In the genomic region with DNA sequence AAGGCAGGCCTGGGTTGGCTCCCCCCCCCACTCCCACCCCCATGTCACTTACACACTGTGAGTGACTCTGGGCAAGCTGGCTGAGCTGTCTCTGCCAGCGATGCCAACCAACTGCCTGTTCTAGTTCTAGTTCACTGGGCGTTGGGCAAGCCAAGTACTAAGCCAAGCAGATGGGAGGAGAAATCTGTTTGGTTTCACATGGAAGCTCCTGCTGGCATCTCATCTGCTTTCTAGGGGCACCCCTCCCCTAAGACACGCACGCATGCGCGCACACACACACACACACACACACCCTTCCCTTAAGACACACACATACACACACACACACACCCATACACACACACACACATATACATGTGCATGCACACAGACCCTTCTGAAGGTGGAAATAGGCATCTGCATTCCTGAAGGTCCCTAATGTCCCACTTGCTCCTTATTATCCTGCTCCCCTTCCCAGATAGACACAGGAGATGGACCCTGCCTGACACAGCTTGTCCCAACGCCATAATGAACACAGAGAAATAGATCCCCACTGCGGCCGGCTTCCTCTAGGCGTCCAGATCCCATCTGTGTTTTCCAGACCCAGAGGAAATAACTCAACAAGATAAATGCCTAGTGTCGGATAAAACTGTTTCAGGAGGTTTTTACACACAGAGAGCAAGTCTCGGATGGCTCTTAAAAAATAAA, we compare ENCODE assay signal across 10 mouse cellular contexts. TPM values are rescaled to one million over a fixed set of nuclear protein-coding genes. Genes with fewer than 3 reads are reported as not detected.
DNase-seq lines count a peak whose midpoint lies in the region; ATAC-seq lines count a peak whose summit lies in the region.
"Had no signal": no experiment of that assay in that cellular context is flagged by ENCODE, and none has a peak within 500 bp of the region (broad histone marks: within the 10 kb centered on the region; RNA-seq: fewer than 3 reads in every experiment).

No protein-coding gene starts in this region.

- peak overlapping the region; percentile 5; the same call in 1 of the 2 replicates for H3K27ac ChIP-seq in forebrain, embryonic 14.5 days (ENCODE audit: low read depth, low read length)
- H3K27ac ChIP-seq in forebrain, embryonic 10.5 days, result no peak overlapping the region
- H3K27ac ChIP-seq: heart, embryonic 15.5 days had no signal

- peak; percentile 65 for DNase-seq in forebrain, embryonic 14.5 days (ENCODE audit: low spot score)
- no peak for DNase-seq in forebrain, embryonic 10.5 days (ENCODE audit: extremely low spot score, low spot score)
- DNase-seq in right cerebral cortex, postnatal 10 days (ENCODE audit: low spot score in 2 of 2), result peak; percentile 66 to 79
- no peak for DNase-seq in right cerebral cortex, postnatal 36 days (ENCODE audit: low spot score in 2 of 2)
- peak; percentile 55 for DNase-seq in layer of hippocampus, adult 9-10 months (ENCODE audit: low spot score)
- peak; percentile 23 for DNase-seq in right cerebral cortex, postnatal 4 days
- DNase-seq in heart, adult 18-20 months, result no peak
- DNase-seq: lung, postnatal 36 days had no signal

- no peaks in the 10 kb centered on the region for H3K36me3 ChIP-seq in forebrain, embryonic 14.5 days (ENCODE audit: control insufficient read depth, insufficient read depth, low read length)
- H3K36me3 ChIP-seq in forebrain, embryonic 10.5 days (replicated peaks), result no peaks in the 10 kb centered on the region
- H3K36me3 ChIP-seq: heart, embryonic 15.5 days had no signal

- 90% methylated on average over 12 of the region's 12 CpGs for WGBS in forebrain, embryonic 14.5 days
- 92% methylated on average over 12 of the region's 12 CpGs for WGBS in forebrain, embryonic 10.5 days

- H3K27me3 ChIP-seq in forebrain, embryonic 14.5 days (replicated peaks; ENCODE audit: control insufficient read depth, insufficient read depth, low read length), result no peaks in the 10 kb centered on the region
- no peaks in the 10 kb centered on the region for H3K27me3 ChIP-seq in forebrain, embryonic 10.5 days (ENCODE audit: poor library complexity, severe bottlenecking)
- H3K27me3 ChIP-seq: heart, embryonic 15.5 days had no signal

- no peaks in the 10 kb centered on the region for H3K4me1 ChIP-seq in forebrain, embryonic 14.5 days (ENCODE audit: control insufficient read depth, insufficient read depth, low read length)
- H3K4me1 ChIP-seq in forebrain, embryonic 10.5 days, result no peaks in the 10 kb centered on the region
- H3K4me1 ChIP-seq: heart, embryonic 15.5 days had no signal

- no peak overlapping the region for H3K9ac ChIP-seq in forebrain, embryonic 14.5 days (ENCODE audit: low read length)
- H3K9ac ChIP-seq: heart, embryonic 15.5 days had no signal

- no peaks in the 10 kb centered on the region for H3K9me3 ChIP-seq in forebrain, embryonic 14.5 days (replicated peaks; ENCODE audit: control insufficient read depth, low read length)
- no peaks in the 10 kb centered on the region for H3K9me3 ChIP-seq in forebrain, embryonic 10.5 days
- H3K9me3 ChIP-seq: heart, embryonic 15.5 days had no signal

- H3K4me3 ChIP-seq in forebrain, embryonic 14.5 days (ENCODE audit: low read depth, low read length), result no peak overlapping the region
- H3K4me3 ChIP-seq in forebrain, embryonic 10.5 days, result no peak overlapping the region
- H3K4me3 ChIP-seq: heart, embryonic 15.5 days had no signal

- no peak overlapping the region for H3K4me2 ChIP-seq in forebrain, embryonic 14.5 days (ENCODE audit: low read length)
- H3K4me2 ChIP-seq: heart, embryonic 15.5 days had no signal

- ATAC-seq in forebrain, embryonic 14.5 days, result peak; percentile 75
- ATAC-seq in erythroid progenitor cell, adult 5-6 weeks (replicated peaks; ENCODE audit: low FRiP score, poor library complexity, severe bottlenecking), result no peak

RNA-seq across cellular contexts. Expression of a gene that starts 25.2 kb away (rescaled TPM):
- polyA plus RNA-seq in forebrain, embryonic 14.5 days (2014; fragmentation: Nextera tagmentation; extraction: Ambion mirVana), result 0.06 and 0.11 TPM in 2 replicates
- polyA plus RNA-seq in forebrain, embryonic 10.5 days (2016; fragmentation: Nextera tagmentation; extraction: Ambion mirVana), result 0.07 TPM in 1 of 2 replicates, not detected in the other
- 1 to 10 TPM in 1 of 2 experiments, under 1 TPM in 1; 0.89 to 1.5 TPM for total RNA-seq in heart, adult 18-20 months (2021)
- not detected in 2 replicates for total RNA-seq in erythroid progenitor cell, adult 5-6 weeks (2015; ENCODE audit: low replicate concordance)
- not detected in 2 replicates for total RNA-seq in erythroid progenitor cell, adult 5-6 weeks (2017; ENCODE audit: low replicate concordance)

Comparison
In these comparisons a context has a peak if more than half of its experiments do, and no peak if none do; other contexts are left out.
1. DNase-seq: peak in forebrain, embryonic 14.5 days (single experiment), right cerebral cortex, postnatal 10 days (2 of 2), layer of hippocampus, adult 9-10 months (single experiment) and right cerebral cortex, postnatal 4 days (single experiment); none in forebrain, embryonic 10.5 days (single experiment), right cerebral cortex, postnatal 36 days (0 of 2) and heart, adult 18-20 months (0 of 2).